Mouse (Mus musculus) thymus, postnatal 14 days (tissue): Measurements from ENCODE around the gene Zfp189.
"Not testable (repeated sequence)": the region's sequence is repeated elsewhere in the genome, so short reads cannot be mapped to it uniquely, and the experiment has no call there.

Experiments used
- DNase-seq: peaks from one replicate; pipeline ENCODE4 v3.0.0; 2021

The Zfp189 gene

GRCm38 (mm10) chr4:49520572-49521340, at the start of gene Zfp189, which contains the start of gene Mrpl50:
Zfp189 (plus strand) TSS chr4:49521176.
Mrpl50 (minus strand) TSS chr4:49521093.
- DNase-seq: peak; percentile 94

GRCm38 (mm10) chr4:49473435-49474100, 47.4 kb upstream of the Zfp189 start, which contains the start of gene Acnat1:
Acnat1 (minus strand) TSS chr4:49473912.
- no peak for DNase-seq

- DNase-seq: no peak
These were observed 46.4 kb upstream of the Zfp189 start for GRCm38 (mm10) chr4:49474583-49474982.

GRCm38 (mm10) chr4:49478118-49478877, 42.7 kb upstream of the Zfp189 start:
- DNase-seq: peak; percentile 66

GRCm38 (mm10) chr4:49479035-49479434, 41.9 kb upstream of the Zfp189 start:
- not testable (repeated sequence) for DNase-seq

GRCm38 (mm10) chr4:49480104-49480760, 40.7 kb upstream of the Zfp189 start:
- DNase-seq: no peak

- DNase-seq: peak; percentile 59
These were observed 40.1 kb upstream of the Zfp189 start for GRCm38 (mm10) chr4:49480896-49481295.

- no peak for DNase-seq
These were observed 35.5 kb upstream of the Zfp189 start for GRCm38 (mm10) chr4:49485442-49485841.

GRCm38 (mm10) chr4:49485934-49486650, 34.9 kb upstream of the Zfp189 start:
- not testable (repeated sequence) for DNase-seq

- DNase-seq: no peak
These were observed 17.4 kb upstream of the Zfp189 start for GRCm38 (mm10) chr4:49503563-49503962.

- DNase-seq: no peak
These were observed 14.6 kb upstream of the Zfp189 start, which contains the start of gene Baat for GRCm38 (mm10) chr4:49506386-49506785. Baat (minus strand) TSS chr4:49506557.

GRCm38 (mm10) chr4:49509183-49509582, 11.8 kb upstream of the Zfp189 start:
- no peak for DNase-seq

- not testable (repeated sequence) for DNase-seq
These were observed 10.6 kb upstream of the Zfp189 start for GRCm38 (mm10) chr4:49510236-49510835.

GRCm38 (mm10) chr4:49512636-49513035, 8.3 kb upstream of the Zfp189 start:
- no peak for DNase-seq

GRCm38 (mm10) chr4:49514441-49514840, 6.5 kb upstream of the Zfp189 start:
- DNase-seq: no peak

- peak; percentile 12 for DNase-seq
These were observed 1.5 kb upstream of the Zfp189 start for GRCm38 (mm10) chr4:49519476-49519875.

- no peak for DNase-seq
These were observed 370 bp downstream of the Zfp189 start for GRCm38 (mm10) chr4:49521346-49521745.

GRCm38 (mm10) chr4:49522576-49522975, 1.6 kb downstream of the Zfp189 start:
- DNase-seq: peak; percentile 5

GRCm38 (mm10) chr4:49535036-49535435, 14.1 kb downstream of the Zfp189 start:
- no peak for DNase-seq

- no peak for DNase-seq
These were observed 14.8 kb downstream of the Zfp189 start for GRCm38 (mm10) chr4:49535675-49536294.

GRCm38 (mm10) chr4:49536671-49537070, 15.7 kb downstream of the Zfp189 start:
- no peak for DNase-seq
